Mouse (Mus musculus): Measurements from ENCODE around the gene Stk10. TPM values are rescaled to one million over a fixed set of nuclear protein-coding genes. Genes with fewer than 3 reads are reported as not detected.

The Stk10 gene
- polyA plus RNA-seq, 1 experiment from 2014 or later = 2.4 TPM

DNA sequence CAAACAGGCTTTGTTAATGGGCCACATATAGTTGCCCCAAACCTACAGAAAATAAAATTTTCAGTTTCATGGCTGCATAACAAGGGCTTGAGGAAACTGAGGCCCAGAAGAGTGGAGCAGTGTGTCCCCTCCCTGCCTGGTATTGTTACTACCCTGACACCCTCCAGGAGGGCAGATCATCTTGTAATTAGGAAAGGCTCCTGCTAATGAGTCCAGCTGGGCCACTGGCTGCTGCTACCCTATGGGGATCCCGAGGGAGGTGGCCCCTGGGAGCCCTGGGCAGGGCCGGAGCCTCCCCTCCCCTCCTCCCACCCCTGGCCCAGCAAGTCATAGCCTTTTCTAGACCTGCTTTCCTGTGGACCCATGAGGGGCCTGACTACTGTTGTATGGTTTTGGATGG, 47.9 kb downstream of the Stk10 start:
- no peaks in the 10 kb centered on the region for H3K27me3 ChIP-seq (ENCODE audit: control insufficient read depth, insufficient read depth, low read length)
- H3K9ac ChIP-seq (ENCODE audit: low read length) = no peak overlapping the region
- H3K36me3 ChIP-seq (ENCODE audit: control insufficient read depth, insufficient read depth, low read length) = no peaks in the 10 kb centered on the region
- WGBS = 44% methylated on average over 2 of the region's 2 CpGs
- H3K9me3 ChIP-seq (ENCODE audit: control insufficient read depth, low read length) = no peaks in the 10 kb centered on the region
- H3K4me3 ChIP-seq (ENCODE audit: low read depth, low read length) = no peak overlapping the region
- H3K27ac ChIP-seq (ENCODE audit: low read depth, low read length) = no peak overlapping the region
- 0 out of 2 replicates have a peak, but pooled peaks cover 2% of the 10 kb centered on the region for H3K4me1 ChIP-seq (ENCODE audit: control insufficient read depth, insufficient read depth, low read length)
- H3K4me2 ChIP-seq (ENCODE audit: low read depth) = no peak overlapping the region
- no peak for DNase-seq (ENCODE audit: low spot score)
- no peak for ATAC-seq (ENCODE audit: insufficient read depth, low FRiP score, low TSS enrichment)

DNA sequence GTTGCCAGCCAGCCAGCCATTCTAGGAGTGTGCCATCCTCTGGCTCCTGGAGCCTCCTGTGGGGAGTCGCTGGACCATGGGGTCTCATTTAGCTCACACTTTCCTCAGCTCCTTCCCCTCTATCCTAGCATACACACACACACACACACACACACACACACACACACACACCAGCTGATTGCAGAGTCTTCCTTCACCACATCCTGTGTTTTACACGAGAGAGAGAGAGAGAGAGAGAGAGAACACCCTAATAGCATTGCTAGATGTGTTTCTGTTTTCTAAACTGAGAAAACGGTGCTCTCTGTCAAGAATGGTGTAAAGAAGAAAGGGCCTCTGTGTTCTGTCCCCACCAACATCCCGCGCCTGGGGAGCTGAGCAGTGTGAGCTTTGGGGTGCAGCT, 49.7 kb downstream of the Stk10 start:
- DNase-seq (ENCODE audit: low spot score) (no peak), ATAC-seq (ENCODE audit: insufficient read depth, low FRiP score, low TSS enrichment) (no peak)
- Histone ChIP-seq H3K4me2 (ENCODE audit: low read depth) (no peak overlapping the region), H3K36me3 (ENCODE audit: control insufficient read depth, insufficient read depth, low read length) (no peaks in the 10 kb centered on the region), H3K9ac (ENCODE audit: low read length) (no peak overlapping the region), H3K9me3 (ENCODE audit: control insufficient read depth, low read length) (no peaks in the 10 kb centered on the region), H3K27ac (ENCODE audit: low read depth, low read length) (no peak overlapping the region), H3K4me1 (ENCODE audit: control insufficient read depth, insufficient read depth, low read length) (no peaks in the 10 kb centered on the region), H3K27me3 (ENCODE audit: control insufficient read depth, insufficient read depth, low read length) (no peaks in the 10 kb centered on the region), H3K4me3 (ENCODE audit: low read depth, low read length) (no peak overlapping the region)
- 82% methylated on average over 5 of the region's 5 CpGs for WGBS

DNA sequence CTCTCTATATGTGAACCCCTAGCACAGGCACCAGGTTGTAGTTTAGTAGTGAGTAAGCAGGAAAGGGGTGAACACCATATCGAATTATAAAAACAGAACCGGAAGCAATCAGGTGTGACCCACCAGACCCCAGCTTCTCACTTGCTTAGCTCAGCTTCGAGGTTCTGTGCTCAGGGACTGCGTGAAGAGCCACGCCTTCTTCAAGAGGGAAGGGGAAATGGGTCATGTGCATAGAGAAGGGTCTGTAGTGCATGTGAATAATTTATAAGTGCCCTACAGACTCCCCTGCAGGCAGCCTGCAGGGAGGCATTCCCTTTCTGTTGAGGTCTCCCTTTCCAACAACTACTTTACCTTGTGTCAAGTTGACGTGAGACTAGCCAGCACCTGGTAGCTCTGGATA, 52.9 kb downstream of the Stk10 start:
- DNase-seq (ENCODE audit: low spot score) (no peak), ATAC-seq (ENCODE audit: insufficient read depth, low FRiP score, low TSS enrichment) (no peak)
- 84% methylated on average over 6 of the region's 6 CpGs for WGBS
- H3K9ac ChIP-seq (ENCODE audit: low read length) = no peak overlapping the region
- H3K9me3 ChIP-seq (ENCODE audit: control insufficient read depth, low read length) = no peaks in the 10 kb centered on the region
- no peaks in the 10 kb centered on the region for H3K4me1 ChIP-seq (ENCODE audit: control insufficient read depth, insufficient read depth, low read length)
- H3K27ac ChIP-seq (ENCODE audit: low read depth, low read length) = no peak overlapping the region
- H3K4me2 ChIP-seq (ENCODE audit: low read depth) = no peak overlapping the region
- H3K27me3 ChIP-seq (ENCODE audit: control insufficient read depth, insufficient read depth, low read length) = no peaks in the 10 kb centered on the region
- no peaks in the 10 kb centered on the region for H3K36me3 ChIP-seq (ENCODE audit: control insufficient read depth, insufficient read depth, low read length)
- H3K4me3 ChIP-seq (ENCODE audit: low read depth, low read length) = no peak overlapping the region

DNA sequence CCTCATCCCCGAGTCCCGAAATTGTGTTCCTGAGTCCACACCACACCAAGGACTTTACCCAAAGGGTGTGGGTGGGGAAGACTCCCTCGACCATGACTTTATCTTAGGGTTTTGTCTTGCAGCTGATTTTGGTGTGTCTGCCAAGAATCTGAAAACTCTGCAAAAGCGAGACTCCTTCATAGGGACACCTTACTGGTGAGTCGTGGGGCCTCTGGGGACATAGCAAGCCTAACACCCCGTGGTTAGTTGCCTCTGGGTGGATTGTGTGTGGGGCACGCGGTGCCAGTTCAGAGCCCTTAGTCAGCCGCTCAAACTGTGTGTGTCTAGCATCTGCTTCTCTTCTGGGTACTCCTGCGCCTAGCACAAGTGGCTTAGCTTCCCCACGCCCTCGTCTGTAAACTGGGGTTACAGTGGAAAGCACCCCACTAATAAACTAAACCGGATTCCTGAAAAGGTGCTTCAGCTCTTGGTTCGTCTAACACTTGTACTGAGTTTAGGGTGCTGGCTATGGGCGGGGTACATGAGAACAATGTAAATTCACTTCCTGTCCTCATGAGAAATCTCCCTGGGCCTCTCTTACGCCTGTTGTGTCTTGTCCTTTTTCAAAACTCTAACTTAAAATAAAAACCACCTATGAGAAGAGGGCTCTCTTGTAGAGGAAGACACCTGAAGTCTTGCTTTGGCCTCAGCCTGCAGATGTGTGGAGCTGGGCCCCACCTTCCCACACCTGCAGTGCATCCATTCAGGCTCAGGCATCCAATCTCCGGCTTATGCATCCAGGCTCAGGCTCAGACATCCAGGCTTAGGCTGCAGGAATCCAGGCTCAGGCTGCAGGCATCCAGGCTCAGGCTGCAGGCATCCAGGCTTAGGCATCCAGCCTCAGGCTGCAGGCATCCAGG, 54.3 kb downstream of the Stk10 start:
- no peaks in the 10 kb centered on the region for H3K9me3 ChIP-seq (ENCODE audit: control insufficient read depth, low read length)
- H3K27ac ChIP-seq (ENCODE audit: low read depth, low read length) = no peak overlapping the region
- DNase-seq (ENCODE audit: low spot score) = no peak
- no peak overlapping the region for H3K4me3 ChIP-seq (ENCODE audit: low read depth, low read length)
- H3K9ac ChIP-seq (ENCODE audit: low read length) = 0 out of 2 replicates have a peak overlapping the region, but pooled peaks have one; percentile 3
- ATAC-seq (ENCODE audit: insufficient read depth, low FRiP score, low TSS enrichment) = no peak
- WGBS = 75% methylated on average over 17 of the region's 17 CpGs
- H3K27me3 ChIP-seq (ENCODE audit: control insufficient read depth, insufficient read depth, low read length) = no peaks in the 10 kb centered on the region
- H3K4me1 ChIP-seq (ENCODE audit: control insufficient read depth, insufficient read depth, low read length) = no peaks in the 10 kb centered on the region
- H3K4me2 ChIP-seq (ENCODE audit: low read depth) = no peak overlapping the region
- H3K36me3 ChIP-seq (ENCODE audit: control insufficient read depth, insufficient read depth, low read length) = no peaks in the 10 kb centered on the region

DNA sequence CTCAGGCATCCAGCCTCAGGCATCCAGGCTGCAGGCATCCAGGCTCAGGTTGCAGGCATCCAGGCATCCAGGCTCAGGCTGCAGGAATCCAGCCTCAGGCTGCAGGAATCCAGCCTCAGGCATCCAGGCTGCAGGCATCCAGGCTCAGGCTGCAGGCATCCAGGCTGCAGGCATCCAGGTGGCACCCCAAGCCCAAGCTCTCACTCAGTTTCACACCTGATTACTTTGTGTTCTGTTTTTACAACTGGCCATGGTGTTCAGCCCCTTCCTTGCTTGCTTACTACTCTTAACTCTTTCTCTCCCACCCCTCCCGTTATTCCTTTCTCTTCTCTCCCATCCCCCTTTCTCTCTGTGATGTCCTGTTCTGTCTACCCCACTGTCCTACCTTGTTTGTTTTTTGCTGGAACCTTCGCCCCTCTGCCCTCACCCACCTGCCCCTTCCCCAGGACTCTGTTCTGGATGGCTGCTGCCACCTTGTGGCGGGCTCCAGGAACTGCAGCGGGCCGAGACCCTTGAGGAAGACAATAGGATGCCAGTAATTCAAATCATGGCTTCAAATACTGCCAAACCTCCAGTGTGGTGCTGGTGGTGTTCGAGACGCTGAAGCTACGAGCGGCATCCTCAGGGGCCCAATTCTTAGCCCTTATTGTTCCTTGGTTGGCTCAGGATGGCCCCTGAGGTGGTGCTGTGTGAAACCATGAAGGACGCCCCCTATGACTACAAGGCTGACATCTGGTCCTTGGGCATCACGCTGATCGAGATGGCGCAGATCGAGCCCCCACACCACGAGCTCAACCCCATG, 55.2 kb downstream of the Stk10 start:
- ATAC-seq (ENCODE audit: insufficient read depth, low FRiP score, low TSS enrichment) (peak; percentile 61; the same call in 1 of the 2 replicates), DNase-seq (ENCODE audit: low spot score) (peak; percentile 88)
- Histone ChIP-seq H3K27me3 (ENCODE audit: control insufficient read depth, insufficient read depth, low read length) (no peaks in the 10 kb centered on the region), H3K4me3 (ENCODE audit: low read depth, low read length) (no peak overlapping the region), H3K4me1 (ENCODE audit: control insufficient read depth, insufficient read depth, low read length) (no peaks in the 10 kb centered on the region), H3K36me3 (ENCODE audit: control insufficient read depth, insufficient read depth, low read length) (no peaks in the 10 kb centered on the region), H3K4me2 (ENCODE audit: low read depth) (no peak overlapping the region), H3K9ac (ENCODE audit: low read length) (peak overlapping the region; percentile 24; the same call in 1 of the 2 replicates), H3K27ac (ENCODE audit: low read depth, low read length) (no peak overlapping the region), H3K9me3 (ENCODE audit: control insufficient read depth, low read length) (no peaks in the 10 kb centered on the region)
- WGBS = 36% methylated on average over 15 of the region's 15 CpGs

DNA sequence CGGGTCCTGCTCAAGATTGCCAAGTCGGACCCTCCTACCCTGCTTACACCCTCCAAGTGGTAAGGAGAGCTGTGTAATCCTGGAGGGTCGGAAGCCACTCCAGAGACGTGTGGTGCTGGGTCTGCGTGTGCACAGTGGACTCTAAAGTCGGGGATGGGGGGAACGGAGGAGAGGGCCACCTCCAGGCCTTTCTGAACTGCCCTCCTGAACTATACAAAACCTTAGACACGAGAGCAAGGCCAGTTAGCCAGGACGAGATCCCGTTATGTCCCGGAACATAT, 55.7 kb downstream of the Stk10 start:
- Histone ChIP-seq H3K4me1 (ENCODE audit: control insufficient read depth, insufficient read depth, low read length) (no peaks in the 10 kb centered on the region), H3K9me3 (ENCODE audit: control insufficient read depth, low read length) (no peaks in the 10 kb centered on the region), H3K27ac (ENCODE audit: low read depth, low read length) (no peak overlapping the region), H3K36me3 (ENCODE audit: control insufficient read depth, insufficient read depth, low read length) (no peaks in the 10 kb centered on the region), H3K27me3 (ENCODE audit: control insufficient read depth, insufficient read depth, low read length) (no peaks in the 10 kb centered on the region), H3K4me2 (ENCODE audit: low read depth) (no peak overlapping the region), H3K9ac (ENCODE audit: low read length) (peak overlapping the region; percentile 24; the same call in 1 of the 2 replicates), H3K4me3 (ENCODE audit: low read depth, low read length) (no peak overlapping the region)
- DNase-seq (ENCODE audit: low spot score) (no peak), ATAC-seq (ENCODE audit: insufficient read depth, low FRiP score, low TSS enrichment) (no peak)
- WGBS = 83% methylated on average over 11 of the region's 11 CpGs

DNA sequence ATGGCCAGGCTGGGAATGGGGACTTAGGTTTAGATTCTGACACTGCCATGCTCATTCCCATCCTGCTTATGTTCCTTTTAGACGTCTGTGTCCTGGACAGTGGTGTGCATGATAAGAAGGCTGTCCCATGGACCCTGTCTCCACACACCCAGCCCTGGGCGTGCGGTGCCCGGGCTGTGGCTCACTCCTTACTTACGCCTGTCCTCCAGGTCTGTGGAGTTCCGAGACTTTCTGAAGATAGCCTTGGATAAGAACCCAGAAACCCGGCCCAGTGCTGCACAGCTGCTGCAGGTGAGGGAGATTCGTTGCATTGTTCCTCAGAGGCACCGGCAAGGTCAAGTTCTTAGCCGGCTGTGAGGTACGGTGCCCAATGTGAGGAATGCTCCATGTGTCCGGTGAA, 56.1 kb downstream of the Stk10 start:
- no peak overlapping the region for H3K4me3 ChIP-seq (ENCODE audit: low read depth, low read length)
- WGBS = 93% methylated on average over 12 of the region's 12 CpGs
- no peak for DNase-seq (ENCODE audit: low spot score)

DNA sequence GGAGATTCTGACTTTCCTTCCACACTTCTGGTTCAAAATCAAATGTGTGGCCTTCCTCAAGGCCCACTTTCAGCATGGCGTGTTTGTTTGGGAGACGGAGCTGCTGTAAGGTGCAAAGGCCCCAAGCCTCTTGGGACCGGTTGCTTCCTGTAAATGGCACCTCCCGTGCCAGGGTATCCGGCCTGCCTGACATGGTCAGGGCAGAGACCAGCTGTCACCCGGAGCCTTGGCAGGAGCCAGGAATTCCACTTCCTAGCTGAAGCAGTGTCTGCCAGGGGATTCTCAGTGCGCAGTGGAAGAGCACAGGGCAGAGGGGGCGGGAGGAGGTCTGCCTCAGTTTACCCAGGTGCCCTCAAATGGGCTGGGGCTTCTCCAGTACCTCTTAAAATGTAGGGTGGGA, 56.7 kb downstream of the Stk10 start:
- no peak for ATAC-seq (ENCODE audit: insufficient read depth, low FRiP score, low TSS enrichment)

More for the DNA sequence above, 56.1 kb downstream of the Stk10 start:
- no peak for ATAC-seq (ENCODE audit: insufficient read depth, low FRiP score, low TSS enrichment)
- Histone ChIP-seq H3K4me1 (ENCODE audit: control insufficient read depth, insufficient read depth, low read length) (no peaks in the 10 kb centered on the region), H3K9ac (ENCODE audit: low read length) (no peak overlapping the region), H3K4me2 (ENCODE audit: low read depth) (no peak overlapping the region), H3K36me3 (ENCODE audit: control insufficient read depth, insufficient read depth, low read length) (no peaks in the 10 kb centered on the region), H3K27me3 (ENCODE audit: control insufficient read depth, insufficient read depth, low read length) (no peaks in the 10 kb centered on the region), H3K9me3 (ENCODE audit: control insufficient read depth, low read length) (no peaks in the 10 kb centered on the region), H3K27ac (ENCODE audit: low read depth, low read length) (no peak overlapping the region)

More for the DNA sequence above, 56.7 kb downstream of the Stk10 start:
- no peaks in the 10 kb centered on the region for H3K4me1 ChIP-seq (ENCODE audit: control insufficient read depth, insufficient read depth, low read length)
- 91% methylated on average over 8 of the region's 8 CpGs for WGBS
- H3K36me3 ChIP-seq (ENCODE audit: control insufficient read depth, insufficient read depth, low read length) = no peaks in the 10 kb centered on the region
- H3K4me2 ChIP-seq (ENCODE audit: low read depth) = no peak overlapping the region
- no peak overlapping the region for H3K9ac ChIP-seq (ENCODE audit: low read length)
- no peaks in the 10 kb centered on the region for H3K27me3 ChIP-seq (ENCODE audit: control insufficient read depth, insufficient read depth, low read length)
- H3K9me3 ChIP-seq (ENCODE audit: control insufficient read depth, low read length) = no peaks in the 10 kb centered on the region
- H3K27ac ChIP-seq (ENCODE audit: low read depth, low read length) = no peak overlapping the region
- no peak for DNase-seq (ENCODE audit: low spot score)
- H3K4me3 ChIP-seq (ENCODE audit: low read depth, low read length) = no peak overlapping the region

Data from neural tube, embryonic 11.5 days (tissue).